Mouse (Mus musculus): ENCODE data around the gene Hdac10. TPM values are rescaled to one million over a fixed set of nuclear protein-coding genes. Genes with fewer than 3 reads are reported as not detected.

Hdac10 gene
- polyA plus RNA-seq, 1 experiment from 2014 or later, result 29.2 TPM

GRCm38 (mm10) chr15:89145813-89146350, 17.4 kb upstream of the Hdac10 start:
- Histone ChIP-seq H3K9me3 (ENCODE audit: control insufficient read depth, low read length) (no peaks in the 10 kb centered on the region), H3K4me2 (ENCODE audit: low read length) (peak overlapping the region; percentile 90), H3K36me3 (ENCODE audit: control insufficient read depth, insufficient read depth, low read length) (peaks cover 3% of the 10 kb centered on the region), H3K4me3 (ENCODE audit: low read length) (peak overlapping the region; percentile 83), H3K27me3 (replicated peaks; ENCODE audit: control insufficient read depth, insufficient read depth, low read length) (no peaks in the 10 kb centered on the region), H3K4me1 (ENCODE audit: control insufficient read depth, insufficient read depth, low read depth, low read length) (peaks cover 33% of the 10 kb centered on the region), H3K27ac (ENCODE audit: low read depth, low read length) (no peak overlapping the region), H3K9ac (ENCODE audit: low read depth, low read length) (peak overlapping the region; percentile 64)
- ATAC-seq, result no peak; the same call in 1 of the 2 replicates
- WGBS, result 78% methylated on average over 24 of the region's 24 CpGs

GRCm38 (mm10) chr15:89144965-89145364, 16.5 kb upstream of the Hdac10 start:
- Histone ChIP-seq H3K4me1 (ENCODE audit: control insufficient read depth, insufficient read depth, low read depth, low read length) (peaks cover 38% of the 10 kb centered on the region), H3K9ac (ENCODE audit: low read depth, low read length) (no peak overlapping the region), H3K36me3 (ENCODE audit: control insufficient read depth, insufficient read depth, low read length) (peaks cover 3% of the 10 kb centered on the region), H3K4me3 (ENCODE audit: low read length) (no peak overlapping the region), H3K27ac (ENCODE audit: low read depth, low read length) (no peak overlapping the region), H3K27me3 (replicated peaks; ENCODE audit: control insufficient read depth, insufficient read depth, low read length) (no peaks in the 10 kb centered on the region; the same call in 1 of the 2 replicates), H3K4me2 (ENCODE audit: low read length) (no peak overlapping the region), H3K9me3 (ENCODE audit: control insufficient read depth, low read length) (no peaks in the 10 kb centered on the region)
- 96% methylated on average over 11 of the region's 11 CpGs for WGBS
- no peak for ATAC-seq

- 89% methylated on average over 2 of the region's 2 CpGs for WGBS
- Histone ChIP-seq H3K9me3 (ENCODE audit: control insufficient read depth, low read length) (no peaks in the 10 kb centered on the region), H3K4me3 (ENCODE audit: low read length) (no peak overlapping the region), H3K4me1 (ENCODE audit: control insufficient read depth, insufficient read depth, low read depth, low read length) (peaks cover 32% of the 10 kb centered on the region), H3K4me2 (ENCODE audit: low read length) (no peak overlapping the region), H3K9ac (ENCODE audit: low read depth, low read length) (no peak overlapping the region), H3K27me3 (replicated peaks; ENCODE audit: control insufficient read depth, insufficient read depth, low read length) (peaks cover 5% of the 10 kb centered on the region; the same call in 1 of the 2 replicates), H3K27ac (ENCODE audit: low read depth, low read length) (no peak overlapping the region), H3K36me3 (ENCODE audit: control insufficient read depth, insufficient read depth, low read length) (peaks cover 3% of the 10 kb centered on the region)
- no peak for ATAC-seq
These were observed 14.6 kb upstream of the Hdac10 start for GRCm38 (mm10) chr15:89143134-89143533.

- 68% methylated on average over 4 of the region's 4 CpGs for WGBS
These were observed 13.4 kb upstream of the Hdac10 start for GRCm38 (mm10) chr15:89141905-89142304.

GRCm38 (mm10) chr15:89141443-89141842, 12.9 kb upstream of the Hdac10 start:
- ATAC-seq, result no peak
- Histone ChIP-seq H3K36me3 (ENCODE audit: control insufficient read depth, insufficient read depth, low read length) (peaks cover 3% of the 10 kb centered on the region), H3K27me3 (replicated peaks; ENCODE audit: control insufficient read depth, insufficient read depth, low read length) (peaks cover 5% of the 10 kb centered on the region; the same call in 1 of the 2 replicates), H3K9ac (ENCODE audit: low read depth, low read length) (no peak overlapping the region), H3K4me3 (ENCODE audit: low read length) (no peak overlapping the region), H3K27ac (ENCODE audit: low read depth, low read length) (no peak overlapping the region), H3K9me3 (ENCODE audit: control insufficient read depth, low read length) (no peaks in the 10 kb centered on the region), H3K4me1 (ENCODE audit: control insufficient read depth, insufficient read depth, low read depth, low read length) (peaks cover 19% of the 10 kb centered on the region), H3K4me2 (ENCODE audit: low read length) (no peak overlapping the region)
- WGBS, result 27% methylated on average over 5 of the region's 5 CpGs

More at GRCm38 (mm10) chr15:89141905-89142304, 13.4 kb upstream of the Hdac10 start:
- H3K27me3 ChIP-seq (replicated peaks; ENCODE audit: control insufficient read depth, insufficient read depth, low read length), result peaks cover 5% of the 10 kb centered on the region; the same call in 1 of the 2 replicates
- H3K9me3 ChIP-seq (ENCODE audit: control insufficient read depth, low read length), result no peaks in the 10 kb centered on the region
- H3K9ac ChIP-seq (ENCODE audit: low read depth, low read length), result no peak overlapping the region
- H3K4me3 ChIP-seq (ENCODE audit: low read length), result no peak overlapping the region
- H3K4me1 ChIP-seq (ENCODE audit: control insufficient read depth, insufficient read depth, low read depth, low read length), result peaks cover 21% of the 10 kb centered on the region
- no peak overlapping the region for H3K27ac ChIP-seq (ENCODE audit: low read depth, low read length)
- H3K4me2 ChIP-seq (ENCODE audit: low read length), result no peak overlapping the region
- H3K36me3 ChIP-seq (ENCODE audit: control insufficient read depth, insufficient read depth, low read length), result peaks cover 3% of the 10 kb centered on the region
- ATAC-seq, result no peak

GRCm38 (mm10) chr15:89140659-89141252, 12.3 kb upstream of the Hdac10 start, which contains the start of gene Mapk12:
TSS of gene Mapk12 (minus strand) at chr15:89140703.
- peak; percentile 52 for ATAC-seq
- no peaks in the 10 kb centered on the region for H3K9me3 ChIP-seq (ENCODE audit: control insufficient read depth, low read length)
- H3K36me3 ChIP-seq (ENCODE audit: control insufficient read depth, insufficient read depth, low read length), result peaks cover 3% of the 10 kb centered on the region
- peak within 1 kb of the TSS; percentile 61 for H3K9ac ChIP-seq (ENCODE audit: low read depth, low read length)
- no peak within 1 kb of the TSS for H3K27ac ChIP-seq (ENCODE audit: low read depth, low read length)
- H3K4me1 ChIP-seq (ENCODE audit: control insufficient read depth, insufficient read depth, low read depth, low read length), result peaks cover 13% of the 10 kb centered on the region
- peaks cover 5% of the 10 kb centered on the region; the same call in 1 of the 2 replicates for H3K27me3 ChIP-seq (replicated peaks; ENCODE audit: control insufficient read depth, insufficient read depth, low read length)
- H3K4me2 ChIP-seq (ENCODE audit: low read length), result peak within 1 kb of the TSS; percentile 85
- peak within 1 kb of the TSS; percentile 48 for H3K4me3 ChIP-seq (ENCODE audit: low read length)
- under 1% methylated on average over 21 of the region's 21 CpGs for WGBS

GRCm38 (mm10) chr15:89140048-89140658, 11.7 kb upstream of the Hdac10 start:
- peaks cover 3% of the 10 kb centered on the region for H3K36me3 ChIP-seq (ENCODE audit: control insufficient read depth, insufficient read depth, low read length)
- WGBS, result under 1% methylated on average over 53 of the region's 53 CpGs

GRCm38 (mm10) chr15:89138531-89138930, 10.0 kb upstream of the Hdac10 start:
- 96% methylated on average over 6 of the region's 6 CpGs for WGBS

More at GRCm38 (mm10) chr15:89140048-89140658, 11.7 kb upstream of the Hdac10 start:
- Histone ChIP-seq H3K9me3 (ENCODE audit: control insufficient read depth, low read length) (no peaks in the 10 kb centered on the region), H3K27ac (ENCODE audit: low read depth, low read length) (no peak overlapping the region), H3K4me1 (ENCODE audit: control insufficient read depth, insufficient read depth, low read depth, low read length) (peaks cover 13% of the 10 kb centered on the region), H3K4me3 (ENCODE audit: low read length) (peak overlapping the region; percentile 48), H3K9ac (ENCODE audit: low read depth, low read length) (peak overlapping the region; percentile 61), H3K27me3 (replicated peaks; ENCODE audit: control insufficient read depth, insufficient read depth, low read length) (peaks cover 5% of the 10 kb centered on the region; the same call in 1 of the 2 replicates), H3K4me2 (ENCODE audit: low read length) (peak overlapping the region; percentile 85)
- peak; percentile 38 for ATAC-seq

GRCm38 (mm10) chr15:89138046-89138405, 9.5 kb upstream of the Hdac10 start:
- ATAC-seq, result no peak
- 86% methylated on average over 7 of the region's 7 CpGs for WGBS
- H3K9ac ChIP-seq (ENCODE audit: low read depth, low read length), result no peak overlapping the region
- no peaks in the 10 kb centered on the region for H3K9me3 ChIP-seq (ENCODE audit: control insufficient read depth, low read length)
- H3K27me3 ChIP-seq (replicated peaks; ENCODE audit: control insufficient read depth, insufficient read depth, low read length), result peaks cover 5% of the 10 kb centered on the region; the same call in 1 of the 2 replicates
- H3K36me3 ChIP-seq (ENCODE audit: control insufficient read depth, insufficient read depth, low read length), result no peaks in the 10 kb centered on the region; the same call in 1 of the 2 replicates
- H3K4me2 ChIP-seq (ENCODE audit: low read length), result no peak overlapping the region
- peaks cover 13% of the 10 kb centered on the region for H3K4me1 ChIP-seq (ENCODE audit: control insufficient read depth, insufficient read depth, low read depth, low read length)
- H3K4me3 ChIP-seq (ENCODE audit: low read length), result no peak overlapping the region
- H3K27ac ChIP-seq (ENCODE audit: low read depth, low read length), result no peak overlapping the region

More at GRCm38 (mm10) chr15:89138531-89138930, 10.0 kb upstream of the Hdac10 start:
- Histone ChIP-seq H3K4me3 (ENCODE audit: low read length) (no peak overlapping the region), H3K27ac (ENCODE audit: low read depth, low read length) (no peak overlapping the region), H3K4me1 (ENCODE audit: control insufficient read depth, insufficient read depth, low read depth, low read length) (peaks cover 13% of the 10 kb centered on the region), H3K9ac (ENCODE audit: low read depth, low read length) (no peak overlapping the region), H3K9me3 (ENCODE audit: control insufficient read depth, low read length) (no peaks in the 10 kb centered on the region), H3K36me3 (ENCODE audit: control insufficient read depth, insufficient read depth, low read length) (no peaks in the 10 kb centered on the region; the same call in 1 of the 2 replicates), H3K4me2 (ENCODE audit: low read length) (no peak overlapping the region), H3K27me3 (replicated peaks; ENCODE audit: control insufficient read depth, insufficient read depth, low read length) (peaks cover 5% of the 10 kb centered on the region; the same call in 1 of the 2 replicates)
- ATAC-seq, result no peak

Measured in hindbrain, embryonic 16.5 days (tissue).